Mouse (Mus musculus) activated CD4-positive, CD25-positive, alpha-beta regulatory T cell (primary cell): ENCODE results near the gene Rad9a. TPM values are rescaled to one million over a fixed set of nuclear protein-coding genes. Genes with fewer than 3 reads are reported as not detected.

ENCODE experiments used
- polyA plus RNA-seq, 2 experiments: library from polyadenylated mRNA; unstranded; fragments of 100-300 nt; shearing (Covaris generic); gene quantifications; one replicate each; pipeline ENCODE4 v1.2.1; 2017

Rad9a gene
- 10 to 100 TPM; 43.8 to 69.5 TPM for polyA plus RNA-seq

DNA sequence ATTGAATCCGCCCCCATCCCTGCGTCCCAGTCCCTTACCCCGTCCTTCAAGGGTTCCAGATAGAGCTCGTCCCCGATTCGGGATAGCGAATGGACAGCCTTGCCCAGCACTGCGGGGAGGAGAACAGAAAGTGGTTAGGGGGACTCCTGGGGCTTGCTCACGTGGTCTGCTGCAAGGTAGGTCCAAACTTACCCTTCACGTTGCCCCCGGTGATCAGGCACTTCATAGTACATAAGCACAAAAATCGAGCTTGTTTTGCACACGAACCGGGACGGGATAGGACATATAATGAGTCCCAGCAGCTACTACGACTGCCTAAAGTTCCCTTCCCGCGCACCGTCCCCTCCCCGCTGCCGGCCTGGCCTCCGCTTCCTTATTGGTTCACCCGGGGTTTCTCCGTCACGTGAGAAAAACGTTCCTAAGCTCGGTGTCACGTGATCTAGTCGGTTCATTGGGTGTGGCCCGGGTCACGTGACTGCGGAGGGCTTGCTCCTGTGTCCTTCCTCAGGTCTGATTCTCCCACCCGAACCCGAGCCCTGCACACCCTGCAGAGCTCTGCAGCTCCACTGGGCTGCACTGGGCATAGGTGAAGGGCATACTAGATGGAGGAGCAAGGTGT is at the start of gene Rad9a:
Gene Rad9a (minus strand): TSS at position 372 of the 619 bp plus-strand sequence.

DNA sequence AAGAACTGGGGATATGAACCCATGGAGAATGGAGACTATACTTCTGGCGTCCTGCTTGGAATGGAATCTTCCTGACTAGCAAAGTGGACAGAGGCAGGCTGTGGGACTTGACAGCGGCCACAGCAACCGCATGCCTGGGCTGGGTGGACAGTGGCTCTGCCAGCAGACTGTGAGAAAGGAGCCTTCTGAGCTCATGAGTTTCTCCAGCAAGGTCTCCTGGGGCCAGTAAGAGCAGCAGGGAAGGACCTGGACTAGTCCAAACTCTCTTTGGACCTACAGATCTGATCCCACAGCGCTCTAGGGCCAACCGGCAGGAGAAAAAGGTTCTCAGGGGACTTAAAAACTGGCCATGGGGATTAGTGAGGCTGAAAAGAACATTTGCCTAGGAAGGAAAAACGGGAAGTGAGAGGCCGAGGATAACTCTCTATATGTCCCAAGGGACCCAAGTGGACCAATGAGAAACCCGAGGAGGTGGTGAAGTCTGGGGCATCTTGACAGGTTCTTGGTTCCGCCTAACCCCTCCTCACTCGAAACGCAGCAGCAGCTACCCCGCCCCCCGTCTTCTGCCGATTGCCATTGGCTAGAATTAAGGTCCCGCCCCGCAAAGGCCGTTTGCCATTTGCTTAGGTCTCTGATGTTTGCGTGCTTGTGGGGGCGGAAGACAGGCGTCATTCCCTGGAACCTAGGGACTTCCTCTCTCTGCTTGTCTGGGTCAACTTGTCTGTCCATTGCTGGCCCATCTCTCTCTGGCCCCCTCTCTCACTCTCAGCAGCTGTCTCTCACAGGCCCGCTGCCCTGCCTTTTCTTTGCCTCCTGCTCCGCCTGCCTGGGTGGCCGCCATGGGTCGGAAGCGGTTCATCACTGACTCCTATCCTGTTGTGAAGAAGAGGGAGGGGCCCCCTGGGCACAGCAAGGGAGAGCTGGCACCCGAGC is 30.1 kb upstream of the Rad9a start, which contains the start of gene Pold4:
Gene Pold4 (plus strand): TSS at position 647 of the 933 bp plus-strand sequence.

DNA sequence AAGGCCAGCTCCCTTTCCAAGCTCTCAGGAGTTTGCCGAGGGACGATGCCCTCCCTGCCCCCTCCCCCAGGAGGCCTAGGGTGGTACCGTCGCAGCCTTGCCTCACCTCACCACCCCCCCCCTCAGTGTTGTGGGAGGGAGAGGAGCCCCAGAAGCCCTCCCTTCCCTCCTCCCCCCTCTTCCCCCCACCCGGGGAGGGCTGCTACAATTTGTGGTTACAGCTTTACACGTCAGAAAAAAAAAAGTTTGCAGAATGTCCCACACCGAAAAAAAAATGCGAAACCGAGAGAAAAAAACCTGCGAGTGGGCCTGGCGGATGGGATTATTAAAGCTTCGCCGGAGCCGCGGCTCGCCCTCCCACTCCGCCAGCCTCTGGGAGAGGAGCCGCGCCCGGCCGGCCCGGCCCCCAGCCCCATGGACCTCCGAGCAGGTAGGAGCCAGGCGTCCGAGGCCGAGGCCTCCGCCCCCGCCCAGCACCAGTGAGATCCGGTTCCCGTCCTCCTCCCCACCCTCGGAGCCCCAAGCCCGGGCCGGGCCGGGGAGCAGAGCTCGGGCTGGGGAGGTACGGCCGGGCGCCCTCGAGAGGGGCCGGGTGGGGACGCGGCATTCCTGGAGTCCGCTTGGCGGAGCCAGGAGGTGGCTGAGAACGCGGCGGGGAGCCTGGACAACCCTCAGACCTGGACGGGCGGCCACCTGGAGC is 12.8 kb upstream of the Rad9a start, which contains the start of the genes Clcf1 and AC109138.7:
Gene Clcf1 (plus strand): TSS at position 168 of the 700 bp plus-strand sequence.
Gene AC109138.7 (plus strand): TSS at position 287 of the 700 bp plus-strand sequence.

DNA sequence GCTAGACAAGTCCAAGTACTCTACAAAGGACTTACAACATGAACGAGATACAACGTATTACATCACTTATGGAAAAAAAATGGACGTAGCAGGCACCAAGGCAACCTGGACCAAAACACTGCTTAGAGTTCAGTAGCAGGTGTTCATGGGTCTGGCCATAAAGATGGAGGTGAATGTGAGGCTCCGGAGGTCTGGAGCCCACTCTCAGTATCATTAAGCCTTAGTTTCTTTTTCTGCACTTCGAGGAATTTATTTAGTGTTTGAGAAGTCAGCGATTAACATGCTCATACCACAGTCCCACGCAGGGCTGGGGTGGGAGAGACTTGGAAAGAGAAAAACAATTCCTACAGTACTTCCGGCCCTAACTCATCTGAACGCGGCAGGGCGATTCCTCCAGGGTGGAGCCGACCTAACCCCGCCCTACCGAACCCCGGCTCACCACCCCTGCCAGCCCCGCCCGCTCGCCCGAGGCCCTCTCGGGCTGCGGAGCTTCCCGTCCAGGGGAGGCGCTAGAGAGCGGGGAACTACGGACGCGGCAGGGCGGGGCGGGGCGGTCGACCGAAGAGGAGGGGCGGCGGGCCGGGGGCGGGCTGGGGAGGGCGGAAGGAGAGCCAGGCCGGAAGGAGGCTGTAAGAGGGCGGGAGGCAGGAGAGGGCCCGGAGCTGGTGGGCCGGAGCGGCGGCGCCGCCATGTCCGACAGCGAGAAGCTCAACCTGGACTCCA is 9.8 kb downstream of the Rad9a start, which contains the start of gene Ppp1ca:
Gene Ppp1ca (plus strand): TSS at position 538 of the 723 bp plus-strand sequence.

DNA sequence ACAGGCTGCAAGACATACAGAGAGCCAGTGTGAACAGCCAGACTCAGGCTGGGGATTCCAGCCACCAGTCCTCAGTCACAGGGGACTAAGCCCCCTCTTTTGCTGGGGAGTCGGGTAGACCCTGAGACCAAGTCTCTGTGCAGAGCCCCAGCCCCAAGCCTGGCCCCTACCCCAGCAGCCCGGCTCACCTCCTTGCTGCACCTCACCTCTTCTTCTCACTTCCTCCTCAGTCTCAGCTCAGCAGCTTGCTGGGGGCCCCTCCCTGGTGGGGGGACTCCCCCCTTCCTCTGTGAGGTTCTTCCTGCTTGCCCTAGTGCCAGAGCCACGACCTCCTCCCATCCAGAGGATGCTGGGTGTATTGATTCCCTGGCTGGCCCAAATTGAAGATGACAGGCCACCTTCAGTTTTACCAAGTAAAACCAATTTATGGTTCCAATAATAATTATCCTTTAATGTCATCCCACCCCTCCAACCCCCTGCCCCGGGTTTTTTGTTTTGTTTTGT is 10.6 kb downstream of the Rad9a start, which contains the start of gene Tbc1d10c:
Gene Tbc1d10c (minus strand): TSS at position 454 of the 504 bp plus-strand sequence.

DNA sequence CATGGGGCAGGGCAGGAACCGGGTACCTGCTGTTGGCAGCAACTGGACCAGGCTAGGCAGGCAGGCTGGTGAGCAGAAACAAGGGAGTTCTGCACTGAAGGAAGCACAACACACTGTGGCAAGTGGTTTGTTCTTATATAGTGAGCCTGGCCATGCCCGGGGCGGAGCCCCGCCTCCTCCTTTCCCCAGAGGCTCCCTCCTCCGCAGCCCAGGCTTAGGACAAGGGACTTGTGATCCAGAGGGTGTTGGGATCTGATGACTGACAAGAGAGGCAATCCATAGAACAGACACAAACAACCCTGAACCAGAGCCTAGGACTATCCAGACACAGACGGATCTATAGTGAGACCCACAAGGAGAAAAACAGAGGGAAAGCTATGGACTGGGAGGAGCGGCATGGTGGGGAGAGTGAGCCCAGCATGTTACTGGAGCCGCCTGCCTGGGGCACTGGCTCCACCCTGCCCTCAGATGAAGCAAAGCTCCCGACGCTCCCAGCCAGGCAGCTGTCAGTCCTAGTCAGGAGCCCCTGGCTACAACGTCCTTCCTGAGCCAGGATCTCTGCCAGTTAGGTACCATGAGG is 26.0 kb downstream of the Rad9a start, which contains the start of gene Carns1:
Gene Carns1 (minus strand): TSS at position 112 of the 580 bp plus-strand sequence.

DNA sequence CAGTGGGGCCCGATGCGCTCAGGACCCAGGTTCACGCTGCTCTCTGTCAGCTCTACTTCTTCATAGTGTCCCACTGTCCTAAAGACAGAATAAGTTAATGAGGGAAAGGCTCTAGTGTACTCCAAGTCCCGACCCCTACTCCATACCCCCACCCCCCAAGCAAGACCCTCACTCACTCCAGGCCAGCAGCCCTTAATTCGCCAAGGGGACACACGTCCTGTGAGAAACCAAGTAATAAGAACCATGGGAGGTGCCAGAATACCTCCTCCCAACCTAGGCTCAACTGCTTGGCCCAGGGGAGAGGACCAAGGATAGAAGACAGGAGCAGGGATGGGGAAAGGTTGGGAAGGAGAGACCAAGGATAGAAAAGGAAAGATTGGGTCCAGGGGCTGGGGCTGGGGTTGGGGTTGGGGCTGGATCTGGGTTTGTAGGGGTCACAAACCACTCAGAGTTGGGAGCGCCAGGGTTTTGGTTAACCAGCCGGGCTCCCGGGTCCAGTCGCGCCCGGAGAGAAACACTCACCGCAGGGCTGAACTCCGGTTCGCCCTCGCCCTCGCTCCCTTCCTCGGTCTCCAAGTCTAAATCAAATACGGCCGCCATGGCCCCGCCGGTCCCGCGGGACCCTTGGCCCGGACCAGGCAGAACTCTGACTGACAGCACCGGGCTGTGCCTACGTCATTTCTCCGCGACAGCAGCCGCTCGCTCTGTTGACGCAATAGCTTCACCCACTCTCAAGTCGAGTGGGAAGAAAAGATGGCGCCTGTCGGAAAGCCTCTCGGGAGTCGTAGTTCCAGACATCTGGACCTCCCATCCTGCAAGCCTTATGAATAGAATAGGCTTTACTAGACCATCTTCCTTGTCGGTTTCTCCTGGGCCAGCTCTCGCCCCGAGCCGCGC is 38.6 kb downstream of the Rad9a start, which contains the start of gene Rps6kb2:
Gene Rps6kb2 (minus strand): TSS at position 709 of the 897 bp plus-strand sequence.

DNA sequence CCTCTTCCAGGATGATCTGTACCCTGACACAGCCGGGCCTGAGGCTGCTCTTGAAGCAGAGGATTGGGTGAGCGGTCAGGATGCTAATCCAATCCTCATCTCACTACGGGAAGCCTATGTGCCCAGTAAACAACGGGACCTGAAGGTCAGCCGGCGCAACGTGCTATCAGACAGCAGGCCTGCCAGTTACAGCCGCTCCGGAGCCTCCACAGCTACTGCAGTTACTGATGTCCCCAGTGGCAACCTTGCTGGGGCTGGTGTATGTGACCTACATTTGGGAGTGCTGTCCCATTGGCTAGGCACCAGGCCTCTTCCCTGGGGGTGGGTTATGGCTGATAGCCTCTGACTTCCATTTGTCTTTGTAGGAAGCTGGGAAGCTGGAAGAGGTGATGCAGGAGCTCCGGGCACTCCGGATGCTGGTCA is 48.2 kb downstream of the Rad9a start, which contains the start of gene Ptprcap:
Gene Ptprcap (plus strand): TSS at position 373 of the 423 bp plus-strand sequence.

DNA sequence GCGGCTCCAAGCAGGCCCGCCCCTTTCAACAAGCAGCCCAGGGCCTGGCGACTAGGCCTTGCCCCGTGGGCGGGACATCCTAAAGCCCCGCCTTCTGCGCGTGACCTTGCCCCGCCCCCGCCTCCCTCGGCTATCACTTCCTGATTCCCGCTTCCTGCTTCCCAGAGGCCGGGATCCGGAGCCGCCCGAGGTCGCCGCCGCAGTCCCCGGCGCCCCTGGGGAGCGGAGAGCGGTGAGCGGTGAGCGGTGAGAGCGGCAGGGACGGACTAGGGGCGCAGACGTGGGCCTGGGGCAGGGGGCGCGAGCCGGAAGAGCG is 53.0 kb downstream of the Rad9a start, which contains the start of gene Coro1b:
Gene Coro1b (plus strand): TSS at position 129 of the 316 bp plus-strand sequence.

Other genes starting within 250 kb of the Rad9a start
- under 1 TPM in 1 of 2 experiments, not detected in 1; 0.20 TPM for gene Aldh3b3, start 243.0 kb downstream of the Rad9a start, polyA plus RNA-seq
- not detected for gene Aldh3b2, start 229.3 kb downstream of the Rad9a start, polyA plus RNA-seq
- under 1 TPM in 1 of 2 experiments, not detected in 1; 0.66 TPM for gene Acy3, start 215.1 kb downstream of the Rad9a start, polyA plus RNA-seq
- under 1 TPM in 1 of 2 experiments, not detected in 1; 0.12 TPM for gene Tbx10, start 208.9 kb downstream of the Rad9a start, polyA plus RNA-seq
- 10 to 100 TPM; 11.5 to 24.3 TPM for gene Nudt8, start 201.1 kb downstream of the Rad9a start, polyA plus RNA-seq
- gene Gm49405, start 201.0 kb downstream of the Rad9a start, polyA plus RNA-seq: 1 to 10 TPM in 1 of 2 experiments, under 1 TPM in 1; 0.42 to 2.4 TPM
- gene Doc2g, start 198.3 kb downstream of the Rad9a start, polyA plus RNA-seq: 1 to 10 TPM in 1 of 2 experiments, under 1 TPM in 1; 0.52 to 4.1 TPM
- gene Ndufv1, start 188.9 kb downstream of the Rad9a start, polyA plus RNA-seq: 100 to 1,000 TPM; 134 to 170 TPM
- 100 to 1,000 TPM; 602 to 648 TPM for gene Gstp1, start 163.7 kb downstream of the Rad9a start, polyA plus RNA-seq
- gene Gstp2, start 155.6 kb downstream of the Rad9a start, polyA plus RNA-seq: 10 to 100 TPM in 1 of 2 experiments, 1 to 10 TPM in 1; 2.0 to 12.8 TPM
- gene Gstp3, start 142.1 kb downstream of the Rad9a start, polyA plus RNA-seq: 100 to 1,000 TPM; 132 to 137 TPM
- gene Cabp2, start 120.1 kb downstream of the Rad9a start, polyA plus RNA-seq: not detected
- gene Cdk2ap2, start 104.5 kb downstream of the Rad9a start, polyA plus RNA-seq: 100 to 1,000 TPM; 721 to 747 TPM
- gene Pitpnm1, start 101.7 kb downstream of the Rad9a start, polyA plus RNA-seq: 100 to 1,000 TPM; 256 to 279 TPM
- 100 to 1,000 TPM; 195 to 206 TPM for gene Aip, start 75.8 kb downstream of the Rad9a start, polyA plus RNA-seq
- not detected for gene Gpr152, start 61.9 kb downstream of the Rad9a start, polyA plus RNA-seq
- gene Cabp4, start 57.6 kb downstream of the Rad9a start, polyA plus RNA-seq: under 1 TPM; 0.16 to 0.52 TPM
- gene Coro1b, start 53.0 kb downstream of the Rad9a start, polyA plus RNA-seq: 100 to 1,000 TPM; 293 to 521 TPM
- gene Ptprcap, start 48.1 kb downstream of the Rad9a start, polyA plus RNA-seq: 1,000 to 10,000 TPM; 1,707 to 1,870 TPM
- 10 to 100 TPM; 43.4 to 45.2 TPM for gene Rps6kb2, start 38.3 kb downstream of the Rad9a start, polyA plus RNA-seq
- 10 to 100 TPM; 11.8 to 20.0 TPM for gene Carns1, start 26.2 kb downstream of the Rad9a start, polyA plus RNA-seq
- gene Tbc1d10c, start 10.4 kb downstream of the Rad9a start, polyA plus RNA-seq: 100 to 1,000 TPM; 624 to 764 TPM
- 1,000 to 10,000 TPM; 1,254 to 1,335 TPM for gene Ppp1ca, start 9.6 kb downstream of the Rad9a start, polyA plus RNA-seq
- 10 to 100 TPM; 20.4 to 31.3 TPM for gene Clcf1, start 12.6 kb upstream of the Rad9a start, polyA plus RNA-seq
- not detected for gene AC109138.7, start 12.7 kb upstream of the Rad9a start, polyA plus RNA-seq
- 100 to 1,000 TPM; 124 to 142 TPM for gene Pold4, start 30.2 kb upstream of the Rad9a start, polyA plus RNA-seq
- gene Ssh3, start 67.5 kb upstream of the Rad9a start, polyA plus RNA-seq: 1 to 10 TPM in 1 of 2 experiments, under 1 TPM in 1; 0.61 to 1.4 TPM
- 1 to 10 TPM; 3.2 to 8.3 TPM for gene Ankrd13d, start 81.5 kb upstream of the Rad9a start, polyA plus RNA-seq
- 100 to 1,000 TPM; 351 to 389 TPM for gene Grk2, start 104.6 kb upstream of the Rad9a start, polyA plus RNA-seq
- 10 to 100 TPM; 51.4 to 63.5 TPM for gene Kdm2a, start 196.6 kb upstream of the Rad9a start, polyA plus RNA-seq
- 10 to 100 TPM in 1 of 2 experiments, not detected in 1; 11.2 TPM for gene Rhod, start 237.8 kb upstream of the Rad9a start, polyA plus RNA-seq